Mouse (Mus musculus): ENCODE data around the gene Alad. TPM values are rescaled to one million over a fixed set of nuclear protein-coding genes. Genes with fewer than 3 reads are reported as not detected.

Gene Alad
- polyA plus RNA-seq, 1 experiment from 2014 or later: 68.6 TPM

DNA sequence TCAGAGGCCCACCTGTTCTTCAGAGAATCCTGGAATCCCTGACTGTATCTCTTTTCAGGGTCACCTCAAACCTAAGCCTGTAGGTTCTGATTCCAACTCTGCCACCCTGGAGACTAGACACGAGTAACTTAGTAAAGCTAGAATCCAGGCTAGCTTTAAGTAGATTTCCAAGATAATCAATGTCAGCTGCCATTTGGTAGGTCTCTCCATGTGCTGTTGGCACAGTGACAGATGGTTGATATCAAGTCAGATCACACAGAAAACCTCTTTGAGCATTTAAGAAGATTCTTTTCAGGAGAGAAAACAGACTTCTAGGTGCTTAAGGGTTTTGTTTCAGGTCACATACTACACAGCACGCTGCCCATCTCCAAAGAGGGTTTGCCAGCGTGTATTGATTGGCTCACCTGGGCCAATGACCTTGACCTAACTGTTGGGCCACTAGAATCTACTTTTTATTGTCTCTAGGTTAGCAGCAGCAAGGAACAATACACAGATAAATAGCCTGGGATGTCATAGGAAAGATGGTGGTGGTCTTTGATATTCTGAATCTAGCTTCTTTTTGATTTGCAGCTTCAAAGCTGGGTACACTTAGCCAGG, 16.2 kb downstream of the Alad start, which contains the start of gene Hdhd3:
Hdhd3 (minus strand) TSS at position 94 of the 597 bp plus-strand sequence.
- Histone ChIP-seq H3K27ac (replicated peaks) (peak within 1 kb of the TSS; percentile 82), H3K4me1 (peaks cover 13% of the 10 kb centered on the region), H3K9ac (peak within 1 kb of the TSS; percentile 90), H3K27me3 (replicated peaks) (no peaks in the 10 kb centered on the region), H3K4me2 (peak within 1 kb of the TSS; percentile 77), H3K36me3 (peaks cover 34% of the 10 kb centered on the region), H3K4me3 (peak within 1 kb of the TSS; percentile 89), H3K9me3 (no peaks in the 10 kb centered on the region)
- 83% methylated on average over 3 of the region's 3 CpGs for WGBS
- no peak for ATAC-seq (ENCODE audit: extremely low read depth, insufficient number of reproducible peaks, low FRiP score, low TSS enrichment)

- Histone ChIP-seq H3K9me3 (no peaks in the 10 kb centered on the region), H3K4me2 (no peak overlapping the region), H3K27me3 (replicated peaks) (no peaks in the 10 kb centered on the region), H3K4me3 (no peak overlapping the region), H3K9ac (no peak overlapping the region), H3K4me1 (peaks cover 13% of the 10 kb centered on the region), H3K36me3 (peaks cover 34% of the 10 kb centered on the region), H3K27ac (replicated peaks) (no peak overlapping the region)
- WGBS: 67% methylated on average over 7 of the region's 7 CpGs
- no peak for ATAC-seq (ENCODE audit: extremely low read depth, insufficient number of reproducible peaks, low FRiP score, low TSS enrichment)
These were observed 16.7 kb downstream of the Alad start for GRCm38 (mm10) chr4:62502969-62503368.

GRCm38 (mm10) chr4:62501964-62502732, 17.6 kb downstream of the Alad start:
- Histone ChIP-seq H3K27ac (replicated peaks) (peak overlapping the region; percentile 82), H3K27me3 (replicated peaks) (no peaks in the 10 kb centered on the region), H3K9me3 (no peaks in the 10 kb centered on the region), H3K4me3 (peak overlapping the region; percentile 89), H3K4me2 (peak overlapping the region; percentile 77), H3K4me1 (peaks cover 15% of the 10 kb centered on the region), H3K36me3 (peaks cover 32% of the 10 kb centered on the region), H3K9ac (peak overlapping the region; percentile 90)
- WGBS: 1% methylated on average over 38 of the region's 38 CpGs
- ATAC-seq (ENCODE audit: extremely low read depth, insufficient number of reproducible peaks, low FRiP score, low TSS enrichment): peak; percentile 80

DNA sequence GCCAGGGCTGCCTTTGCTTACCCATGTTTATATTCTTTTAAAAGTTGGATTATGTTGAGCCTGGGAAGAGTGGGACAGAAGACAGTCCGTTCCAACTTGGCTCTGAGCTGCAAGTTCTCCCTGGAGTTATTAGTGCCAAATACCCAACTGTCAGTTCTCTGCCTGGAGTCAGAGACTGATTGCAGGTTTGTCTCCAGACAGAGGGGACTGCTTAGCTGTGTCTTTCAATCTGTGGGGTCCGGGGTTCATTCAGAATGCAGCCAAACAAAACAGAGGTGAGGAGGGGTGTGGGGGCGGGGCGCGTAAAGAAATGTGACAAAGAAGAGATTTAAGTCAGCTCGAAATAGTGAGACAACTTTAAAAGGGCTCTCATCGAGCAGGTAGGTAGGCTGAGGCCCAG, 18.2 kb downstream of the Alad start:
- H3K4me3 ChIP-seq: peak overlapping the region; percentile 89
- H3K27ac ChIP-seq (replicated peaks): peak overlapping the region; percentile 82
- H3K4me2 ChIP-seq: peak overlapping the region; percentile 77
- H3K27me3 ChIP-seq (replicated peaks): no peaks in the 10 kb centered on the region
- H3K4me1 ChIP-seq: peaks cover 21% of the 10 kb centered on the region
- 2% methylated on average over 7 of the region's 7 CpGs for WGBS
- no peaks in the 10 kb centered on the region for H3K9me3 ChIP-seq
- ATAC-seq (ENCODE audit: extremely low read depth, insufficient number of reproducible peaks, low FRiP score, low TSS enrichment): no peak
- peaks cover 30% of the 10 kb centered on the region for H3K36me3 ChIP-seq
- peak overlapping the region; percentile 90 for H3K9ac ChIP-seq

- H3K36me3 ChIP-seq: peaks cover 30% of the 10 kb centered on the region
- no peak overlapping the region for H3K9ac ChIP-seq
- no peaks in the 10 kb centered on the region for H3K9me3 ChIP-seq
- H3K27ac ChIP-seq (replicated peaks): no peak overlapping the region
- peak overlapping the region; percentile 77 for H3K4me2 ChIP-seq
- ATAC-seq (ENCODE audit: extremely low read depth, insufficient number of reproducible peaks, low FRiP score, low TSS enrichment): no peak
- peak overlapping the region; percentile 89; the same call in 1 of the 2 replicates for H3K4me3 ChIP-seq
- H3K4me1 ChIP-seq: peaks cover 23% of the 10 kb centered on the region
- WGBS: 81% methylated on average over 4 of the region's 4 CpGs
- no peaks in the 10 kb centered on the region for H3K27me3 ChIP-seq (replicated peaks)
These were observed 18.9 kb downstream of the Alad start for GRCm38 (mm10) chr4:62500799-62501198.

- H3K9ac ChIP-seq: no peak overlapping the region
- WGBS: 46% methylated on average over 8 of the region's 8 CpGs
- no peak overlapping the region for H3K27ac ChIP-seq (replicated peaks)
- H3K4me1 ChIP-seq: peaks cover 26% of the 10 kb centered on the region
- no peaks in the 10 kb centered on the region for H3K27me3 ChIP-seq (replicated peaks)
- H3K4me3 ChIP-seq: no peak overlapping the region
- ATAC-seq (ENCODE audit: extremely low read depth, insufficient number of reproducible peaks, low FRiP score, low TSS enrichment): no peak
- no peaks in the 10 kb centered on the region for H3K9me3 ChIP-seq
- peaks cover 30% of the 10 kb centered on the region for H3K36me3 ChIP-seq
- H3K4me2 ChIP-seq: no peak overlapping the region
These were observed 22.9 kb downstream of the Alad start for GRCm38 (mm10) chr4:62496815-62497214.

DNA sequence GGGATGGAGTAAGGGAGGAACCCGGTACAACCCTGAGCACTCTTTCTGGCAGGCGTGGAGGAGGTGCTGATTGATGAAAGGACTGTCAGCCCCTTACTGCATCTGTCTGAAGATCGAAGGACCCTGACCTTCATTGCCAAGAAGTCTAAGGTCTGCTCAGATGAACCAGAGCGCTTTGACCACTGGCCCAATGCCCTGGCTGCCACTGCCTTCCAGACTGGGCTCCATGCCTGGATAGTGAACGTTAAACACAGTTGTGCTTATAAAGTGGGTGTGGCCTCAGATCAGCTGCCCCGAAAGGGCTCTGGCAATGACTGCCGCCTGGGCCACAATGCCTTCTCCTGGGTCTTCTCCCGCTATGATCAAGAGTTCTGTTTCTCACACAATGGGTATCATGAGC, 23.8 kb downstream of the Alad start:
- H3K9me3 ChIP-seq: no peaks in the 10 kb centered on the region
- no peaks in the 10 kb centered on the region for H3K27me3 ChIP-seq (replicated peaks)
- H3K4me3 ChIP-seq: no peak overlapping the region
- peaks cover 30% of the 10 kb centered on the region for H3K36me3 ChIP-seq
- ATAC-seq (ENCODE audit: extremely low read depth, insufficient number of reproducible peaks, low FRiP score, low TSS enrichment): no peak
- no peak overlapping the region for H3K27ac ChIP-seq (replicated peaks)
- H3K9ac ChIP-seq: no peak overlapping the region
- H3K4me1 ChIP-seq: peaks cover 20% of the 10 kb centered on the region
- 60% methylated on average over 8 of the region's 8 CpGs for WGBS
- H3K4me2 ChIP-seq: no peak overlapping the region

GRCm38 (mm10) chr4:62494230-62494629, 25.5 kb downstream of the Alad start:
- H3K36me3 ChIP-seq: peaks cover 19% of the 10 kb centered on the region
- no peaks in the 10 kb centered on the region for H3K27me3 ChIP-seq (replicated peaks)
- H3K9me3 ChIP-seq: no peaks in the 10 kb centered on the region
- peaks cover 17% of the 10 kb centered on the region for H3K4me1 ChIP-seq
- no peak overlapping the region for H3K4me2 ChIP-seq
- ATAC-seq (ENCODE audit: extremely low read depth, insufficient number of reproducible peaks, low FRiP score, low TSS enrichment): no peak
- 58% methylated on average over 9 of the region's 9 CpGs for WGBS
- H3K9ac ChIP-seq: no peak overlapping the region
- no peak overlapping the region for H3K27ac ChIP-seq (replicated peaks)
- H3K4me3 ChIP-seq: no peak overlapping the region

DNA sequence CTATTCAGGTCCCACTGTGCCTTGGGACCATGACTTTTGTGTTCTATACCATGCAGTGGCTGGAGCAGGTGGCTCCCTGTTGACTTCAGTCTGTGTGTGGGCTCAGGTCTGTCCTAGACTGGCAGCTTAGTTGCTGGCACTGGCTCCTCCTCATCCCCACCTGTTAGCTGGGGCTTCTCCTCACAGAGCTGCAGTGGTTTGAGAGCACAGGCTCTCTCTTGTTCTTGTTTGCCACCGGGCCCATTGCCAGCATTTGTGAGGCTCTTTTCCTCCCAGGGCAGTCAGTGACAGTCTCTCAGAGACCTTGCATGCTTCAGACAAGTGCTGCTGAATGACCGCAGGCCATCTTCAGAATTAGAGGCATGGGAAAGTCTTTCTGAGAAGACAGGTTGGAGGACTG, 27.0 kb downstream of the Alad start:
- no peak overlapping the region for H3K4me2 ChIP-seq
- H3K4me3 ChIP-seq: no peak overlapping the region
- H3K36me3 ChIP-seq: peaks cover 4% of the 10 kb centered on the region
- H3K9ac ChIP-seq: no peak overlapping the region
- no peaks in the 10 kb centered on the region for H3K9me3 ChIP-seq
- ATAC-seq (ENCODE audit: extremely low read depth, insufficient number of reproducible peaks, low FRiP score, low TSS enrichment): no peak
- WGBS: 64% methylated on average over 2 of the region's 2 CpGs
- H3K27me3 ChIP-seq (replicated peaks): no peaks in the 10 kb centered on the region
- H3K4me1 ChIP-seq: peaks cover 17% of the 10 kb centered on the region
- no peak overlapping the region for H3K27ac ChIP-seq (replicated peaks)

GRCm38 (mm10) chr4:62487914-62488313, 31.8 kb downstream of the Alad start:
- no peak for ATAC-seq (ENCODE audit: extremely low read depth, insufficient number of reproducible peaks, low FRiP score, low TSS enrichment)
- Histone ChIP-seq H3K4me1 (no peaks in the 10 kb centered on the region), H3K4me3 (no peak overlapping the region), H3K4me2 (no peak overlapping the region), H3K36me3 (no peaks in the 10 kb centered on the region), H3K9me3 (no peaks in the 10 kb centered on the region), H3K27me3 (replicated peaks) (no peaks in the 10 kb centered on the region), H3K9ac (no peak overlapping the region), H3K27ac (replicated peaks) (no peak overlapping the region)
- 74% methylated on average over 2 of the region's 2 CpGs for WGBS

- 83% methylated on average over 5 of the region's 5 CpGs for WGBS
- no peak for ATAC-seq (ENCODE audit: extremely low read depth, insufficient number of reproducible peaks, low FRiP score, low TSS enrichment)
- H3K27me3 ChIP-seq (replicated peaks): peaks cover 5% of the 10 kb centered on the region; the same call in 1 of the 2 replicates
These were observed 32.5 kb downstream of the Alad start for GRCm38 (mm10) chr4:62487172-62487571.

More at GRCm38 (mm10) chr4:62487172-62487571, 32.5 kb downstream of the Alad start:
- H3K9ac ChIP-seq: no peak overlapping the region
- no peaks in the 10 kb centered on the region for H3K9me3 ChIP-seq
- no peak overlapping the region for H3K4me2 ChIP-seq
- no peaks in the 10 kb centered on the region for H3K4me1 ChIP-seq
- no peak overlapping the region for H3K27ac ChIP-seq (replicated peaks)
- no peaks in the 10 kb centered on the region for H3K36me3 ChIP-seq
- H3K4me3 ChIP-seq: no peak overlapping the region

All from heart, embryonic 13.5 days (tissue).